Mouse (Mus musculus): ENCODE measurements around the gene Gm14137.

DNA sequence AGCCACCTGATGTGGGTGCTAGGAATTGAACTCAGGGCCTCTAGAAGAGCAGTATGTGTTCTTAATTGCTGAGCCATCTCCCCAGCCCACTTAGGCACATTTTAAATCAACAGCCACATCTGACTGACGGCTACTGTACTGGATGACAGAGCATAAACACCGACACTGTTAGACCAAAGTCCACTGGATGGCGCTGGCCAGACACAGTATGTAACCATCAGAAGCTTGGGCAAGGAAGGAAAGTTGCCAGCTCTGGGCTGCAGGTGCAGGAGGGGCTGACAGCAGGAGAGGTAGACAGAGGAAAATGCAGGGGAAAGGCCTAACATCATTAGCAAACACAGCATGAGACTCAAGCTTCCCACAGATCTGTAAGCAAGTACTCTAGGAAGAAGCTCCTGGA is 2.5 kb downstream of the Gm14137 start:
- TF ChIP-seq CTCF (IDR thresholded peaks at IDR 0.05; ENCODE audit: low read depth, low read length) (no peak), POLR2A (IDR thresholded peaks at IDR 0.05; ENCODE audit: borderline replicate concordance, low read depth, low read length) (no peak)
